Mouse (Mus musculus): ENCODE measurements around the gene Spn.
"Not testable (repeated sequence)": the region's sequence is repeated elsewhere in the genome, so short reads cannot be mapped to it uniquely, and the experiment has no call there.

Spn gene

GRCm38 (mm10) chr7:127137262-127138017, at the start of gene Spn:
Gene Spn, minus strand, starts transcription at chr7:127137823.
- DNase-seq: no peak

DNA sequence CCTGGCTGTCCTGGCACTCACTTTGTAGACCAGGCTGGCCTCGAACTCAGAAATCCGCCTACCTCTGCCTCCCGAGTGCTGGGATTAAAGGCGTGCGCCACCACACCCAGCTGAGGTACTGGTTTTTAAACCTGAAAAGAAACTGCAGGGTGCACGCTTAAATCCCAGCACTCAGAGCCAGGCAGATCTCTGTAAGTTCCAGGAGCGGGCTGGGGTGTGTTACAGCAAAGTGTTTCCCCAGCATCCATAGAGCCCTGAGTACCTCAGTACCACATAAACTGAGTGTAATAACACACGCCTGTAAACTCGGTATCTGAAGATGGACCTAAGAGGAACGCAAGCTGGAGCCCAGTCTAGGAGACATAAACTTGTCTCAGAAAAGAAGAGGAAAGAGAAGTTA, 49.7 kb upstream of the Spn start:
- no peak for DNase-seq

DNA sequence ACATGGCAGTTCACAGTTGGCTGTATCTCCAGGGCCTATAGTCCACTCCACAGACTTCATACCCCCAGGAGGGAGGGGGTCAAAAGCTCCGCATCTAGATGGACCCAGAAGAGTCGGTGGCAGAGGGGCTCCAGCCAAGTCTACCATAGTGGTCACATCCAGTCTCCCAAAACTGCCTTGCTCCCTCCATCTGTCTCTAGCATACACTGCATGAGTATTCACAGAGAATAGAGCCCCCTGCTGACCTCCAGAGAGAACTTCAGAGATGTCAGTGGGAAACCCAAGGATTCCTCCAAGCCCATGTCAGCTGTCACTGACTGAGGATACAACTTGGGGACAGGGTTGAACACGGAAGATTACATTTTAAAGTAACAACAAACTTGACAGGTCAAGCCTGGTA, 48.0 kb upstream of the Spn start:
- DNase-seq: no peak

DNA sequence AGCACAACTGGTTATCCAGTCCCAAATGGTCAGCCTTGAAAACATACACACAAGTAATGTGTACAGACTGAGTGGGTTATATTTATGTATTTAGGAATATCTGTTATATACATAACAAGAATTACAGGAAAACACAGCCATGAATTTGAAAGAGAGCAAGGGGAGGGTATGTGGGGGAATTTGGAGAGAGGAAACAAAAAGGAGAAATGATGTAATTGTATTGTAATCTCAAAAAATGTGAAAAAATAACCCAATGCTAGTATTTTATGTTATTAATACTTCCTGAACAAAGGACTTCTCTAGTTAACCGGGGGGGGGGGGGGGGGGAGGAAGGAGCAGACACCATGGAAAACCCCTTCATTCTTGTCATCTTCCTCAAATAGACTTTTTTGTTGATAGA, 47.1 kb upstream of the Spn start:
- DNase-seq: no peak

DNA sequence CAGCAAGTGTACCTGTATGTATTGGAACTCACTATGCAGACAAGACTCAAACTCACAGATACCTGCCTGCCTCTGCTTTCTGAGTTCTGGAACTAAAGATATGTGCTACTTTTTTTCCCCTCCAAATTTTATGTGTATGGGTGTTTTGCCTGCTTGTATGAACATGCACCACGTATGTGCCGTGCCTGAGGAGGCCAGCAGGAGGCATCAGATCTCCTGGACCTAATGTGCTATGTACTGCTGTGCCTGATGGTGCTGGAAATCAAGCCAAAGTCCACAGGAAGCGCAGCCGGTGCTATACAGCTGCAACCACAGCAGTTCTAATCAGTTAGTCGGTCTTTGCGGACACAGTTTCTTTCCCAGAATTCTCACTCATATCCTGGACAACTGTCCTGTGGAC, 46.2 kb upstream of the Spn start:
- no peak for DNase-seq

DNA sequence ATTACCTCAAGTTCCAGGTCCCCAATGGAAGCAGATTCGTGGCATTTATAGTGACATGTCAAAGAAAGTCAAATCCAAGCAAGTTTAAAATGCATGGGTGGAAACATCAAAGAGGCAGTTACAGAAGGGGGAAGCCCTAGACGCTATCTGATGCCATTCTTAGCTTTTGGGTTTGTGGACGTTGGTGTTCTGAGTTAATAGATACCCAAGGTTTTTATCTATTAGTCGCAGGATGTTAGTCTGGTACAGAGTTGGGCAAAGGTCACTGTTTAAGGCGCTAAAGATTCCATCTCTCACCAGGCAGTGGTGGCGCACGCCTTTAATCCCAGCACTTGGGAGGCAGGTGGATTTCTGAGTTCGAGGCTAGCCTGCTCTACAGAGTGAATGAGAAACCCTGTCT, 45.7 kb upstream of the Spn start:
- DNase-seq: no peak

DNA sequence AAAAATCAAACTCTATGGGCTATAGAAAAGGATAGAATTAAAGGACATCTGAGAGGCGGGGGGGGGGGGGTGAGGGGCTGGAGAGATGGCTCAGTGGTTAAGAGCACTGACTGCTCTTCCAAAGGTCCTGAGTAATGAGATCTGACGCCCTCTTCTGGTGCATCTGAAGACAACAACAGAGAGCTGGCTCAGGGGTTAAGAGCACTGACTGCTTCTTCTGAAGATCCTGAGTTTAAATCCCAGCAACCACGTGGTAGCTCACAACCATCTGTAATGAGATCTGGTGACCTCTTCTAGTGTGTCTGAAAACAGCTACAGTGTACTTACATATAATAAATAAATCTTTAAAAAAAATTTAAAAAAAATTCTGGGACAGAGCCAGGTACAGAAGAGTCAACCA, 44.1 kb upstream of the Spn start:
- not testable (repeated sequence) for DNase-seq

GRCm38 (mm10) chr7:127180783-127181182, 43.2 kb upstream of the Spn start:
- DNase-seq: no peak

DNA sequence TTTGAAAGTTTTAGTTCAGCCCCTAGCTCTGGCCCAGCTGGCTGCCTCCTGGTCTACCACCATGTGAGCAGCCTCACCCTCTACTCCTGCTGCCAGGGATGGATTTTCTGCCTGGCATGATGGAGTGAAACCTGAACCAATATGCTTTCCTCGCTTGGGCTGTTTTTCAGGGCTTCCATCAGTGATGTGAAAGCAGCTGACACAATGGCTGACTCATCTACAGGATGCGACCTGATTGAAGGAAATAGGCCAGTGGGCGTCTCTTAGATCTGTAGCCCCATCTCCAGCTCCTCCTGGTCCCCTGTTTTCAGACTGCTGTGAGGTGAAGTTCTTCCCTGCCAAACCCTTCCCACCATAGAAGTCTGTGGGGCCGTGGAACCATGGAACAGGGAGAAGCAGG, 39.3 kb upstream of the Spn start:
- no peak for DNase-seq

GRCm38 (mm10) chr7:127166501-127166900, 28.9 kb upstream of the Spn start:
- DNase-seq: no peak

- no peak for DNase-seq
These were observed 28.2 kb upstream of the Spn start for GRCm38 (mm10) chr7:127165607-127166493.

GRCm38 (mm10) chr7:127164002-127164401, 26.4 kb upstream of the Spn start:
- DNase-seq: no peak

- DNase-seq: no peak
These were observed 24.9 kb upstream of the Spn start for GRCm38 (mm10) chr7:127162546-127162945.

DNA sequence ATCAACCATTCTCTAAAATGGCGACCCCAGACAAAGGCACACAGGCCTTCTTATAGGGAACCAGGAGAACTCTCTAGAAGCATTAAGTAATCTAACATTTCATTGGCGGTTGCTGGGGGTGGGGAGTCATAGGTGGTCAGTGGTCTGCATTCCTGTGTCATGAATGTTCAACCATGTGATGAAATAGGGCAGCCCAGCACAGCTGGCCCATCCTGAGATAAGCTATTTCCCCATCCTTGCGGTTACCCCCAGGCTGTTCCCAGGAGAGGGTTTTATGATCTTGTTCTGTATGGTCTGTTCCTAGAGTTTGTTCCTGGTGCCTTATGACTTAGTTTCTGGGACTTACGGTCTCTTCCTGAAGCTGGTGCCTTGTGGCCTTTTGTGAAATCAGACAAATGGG, 19.9 kb upstream of the Spn start:
- DNase-seq: no peak

- DNase-seq: no peak
These were observed 15.9 kb upstream of the Spn start for GRCm38 (mm10) chr7:127153477-127153876.

DNA sequence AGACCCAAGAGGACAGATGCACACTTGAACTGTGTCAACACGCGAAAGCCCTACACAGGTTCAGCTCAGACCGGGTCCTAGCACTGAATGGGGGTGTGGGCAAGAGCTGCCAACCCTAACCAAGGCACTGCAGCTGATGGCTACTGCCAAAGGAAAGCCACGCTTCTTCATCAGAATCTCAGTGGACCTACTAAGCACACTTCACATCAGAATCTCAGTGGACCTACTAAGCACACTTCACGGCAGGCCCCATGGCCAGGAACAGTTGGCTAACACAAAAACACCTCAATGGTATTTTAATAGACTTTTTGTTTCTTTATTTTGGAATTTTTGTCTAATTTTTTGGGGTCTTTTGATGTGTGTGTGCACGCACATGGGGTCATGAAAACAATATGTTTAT, 14.8 kb upstream of the Spn start:
- no peak for DNase-seq

- DNase-seq: no peak
These were observed 10.3 kb upstream of the Spn start for GRCm38 (mm10) chr7:127147901-127148300.

- DNase-seq: no peak
These were observed 8.6 kb upstream of the Spn start for GRCm38 (mm10) chr7:127146267-127146603.

DNA sequence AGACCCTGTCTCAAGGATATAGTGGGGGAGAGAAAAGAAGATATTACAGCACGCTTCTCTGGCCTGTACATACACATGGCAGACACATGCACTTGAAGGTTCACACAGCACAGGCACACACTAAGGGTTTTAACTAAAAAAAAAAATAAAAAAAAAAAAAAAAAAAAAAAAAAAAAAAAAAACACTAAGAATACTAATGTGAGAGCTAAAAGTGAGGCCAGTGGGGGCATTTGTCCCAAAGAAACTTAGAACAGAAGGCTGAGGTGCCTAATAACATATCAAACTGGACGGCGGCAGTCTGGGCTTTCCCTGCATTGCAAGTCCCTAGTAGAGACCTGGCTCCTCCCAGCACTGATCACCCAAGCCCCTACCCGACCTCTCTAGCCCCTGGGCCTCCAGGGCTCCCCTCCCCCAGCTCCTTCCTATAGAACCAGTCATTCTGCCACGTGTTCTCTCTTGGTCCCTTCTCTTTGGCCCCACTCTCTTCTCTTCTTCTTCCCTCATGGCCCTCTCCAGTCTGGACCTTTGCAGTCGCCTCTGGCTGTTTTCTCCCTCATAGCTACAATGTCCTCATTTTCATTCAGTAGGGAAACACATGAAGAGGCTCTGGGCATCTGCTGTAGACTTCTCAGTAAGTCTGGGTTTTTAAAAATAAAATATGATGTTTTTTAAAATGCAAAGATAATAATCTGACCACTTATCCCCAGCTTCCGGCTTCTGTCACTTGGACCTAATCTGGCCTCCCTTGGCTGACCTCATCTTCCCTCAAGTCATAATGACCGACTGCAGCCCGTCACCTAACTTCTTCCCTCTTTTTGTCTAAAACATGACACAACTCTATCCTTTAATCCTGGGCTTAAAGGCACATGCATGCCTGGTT, 8.0 kb upstream of the Spn start:
- DNase-seq: no peak

DNA sequence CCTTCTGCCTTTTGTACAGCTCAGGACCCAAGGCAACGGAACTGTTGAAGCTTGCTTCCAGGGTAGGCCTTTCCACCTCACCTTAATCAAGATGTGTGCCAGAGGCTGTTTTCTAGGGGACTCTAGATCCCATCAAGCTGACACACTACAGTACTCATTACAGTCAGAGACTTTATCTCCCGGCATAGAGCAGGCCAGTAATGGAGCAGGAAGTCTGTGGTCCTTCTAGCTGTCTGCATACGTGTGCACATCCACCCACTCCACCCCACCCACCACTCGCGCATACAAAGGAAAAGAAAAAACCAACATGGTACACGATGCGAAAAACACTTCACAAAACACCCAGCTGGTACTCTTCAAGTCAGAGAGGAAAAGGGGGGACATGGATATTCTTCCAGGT, 6.8 kb upstream of the Spn start:
- DNase-seq: no peak

DNA sequence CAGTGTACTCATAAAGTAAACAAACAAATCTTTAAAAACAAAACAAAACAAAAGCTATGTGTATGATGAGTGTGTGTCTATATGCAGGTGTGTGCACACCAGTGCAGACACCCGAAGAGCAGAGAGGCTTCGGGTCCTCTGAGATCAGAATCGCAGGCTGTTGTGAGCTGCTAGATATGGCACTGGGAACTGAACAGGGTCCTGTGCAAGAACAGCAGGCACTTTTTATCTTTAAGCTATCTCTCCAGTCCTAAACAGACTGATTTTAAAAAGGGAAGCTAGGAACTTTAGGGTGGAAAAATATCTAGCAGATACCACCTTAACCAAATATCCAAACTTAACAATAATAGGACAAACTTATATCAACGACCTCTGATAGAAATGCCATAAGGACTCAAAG, 5.0 kb upstream of the Spn start:
- no peak for DNase-seq

DNA sequence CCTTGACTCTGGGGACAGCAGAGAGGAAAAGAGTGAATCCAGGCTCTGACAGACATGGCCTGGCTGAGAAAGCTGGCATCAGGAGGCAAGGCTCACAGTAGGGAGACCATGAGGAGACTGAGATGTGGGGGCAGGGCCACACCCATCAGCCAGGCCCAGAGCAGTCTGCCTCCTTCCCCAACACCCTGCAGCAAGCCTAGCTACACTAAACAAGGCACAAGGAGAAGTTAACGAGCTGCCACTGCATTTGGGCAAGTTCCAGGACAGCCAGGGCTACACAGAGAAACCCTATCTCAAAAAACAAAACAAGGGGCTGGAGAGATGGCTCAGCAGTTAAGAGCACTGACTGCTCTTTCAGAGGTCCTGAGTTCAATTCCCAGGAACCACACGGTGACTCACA, 4.6 kb upstream of the Spn start:
- no peak for DNase-seq

DNA sequence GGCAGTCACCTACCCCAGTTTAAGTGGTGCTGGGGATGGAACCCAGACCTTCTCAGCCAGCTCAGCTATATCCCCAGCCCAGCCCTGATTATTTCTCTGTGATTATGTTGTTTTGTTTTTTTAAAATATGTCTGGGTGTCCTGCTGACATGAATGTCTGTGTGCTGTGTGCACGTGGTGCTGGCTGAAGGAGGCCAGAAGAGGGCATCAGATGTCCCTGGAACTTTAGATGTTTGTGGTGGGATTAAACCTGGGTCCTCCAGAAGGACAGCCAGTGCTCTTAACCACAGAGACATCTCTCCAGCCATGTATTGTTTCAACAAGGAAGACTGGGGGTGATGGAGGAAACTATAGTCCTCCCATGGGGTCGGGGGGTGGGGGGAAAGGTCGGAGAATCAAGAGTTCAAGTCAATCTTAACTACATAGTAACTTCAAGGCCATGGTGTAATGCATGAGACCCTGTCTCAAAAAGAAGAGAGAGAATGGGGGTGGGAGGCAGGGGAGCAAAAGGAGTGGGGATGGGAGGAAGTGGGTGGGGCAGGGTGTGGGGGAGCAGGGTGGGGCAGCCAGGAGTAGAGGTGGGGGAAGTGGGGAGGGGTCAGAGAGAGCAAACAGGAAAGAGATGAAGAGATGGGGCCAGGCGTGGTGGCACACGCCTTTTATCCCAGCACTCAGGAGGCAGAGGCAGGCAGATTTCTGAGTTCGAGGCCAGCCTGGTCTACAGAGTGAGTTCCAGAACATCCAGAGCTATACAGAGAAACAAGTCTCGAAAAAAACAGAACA, 3.2 kb upstream of the Spn start:
- DNase-seq: no peak
